Mouse (Mus musculus) retina, postnatal 1 day (tissue): ENCODE results near the gene Rwdd2a.
A peak's percentile ranks its signal among the peaks of the same experiment; 100 is the strongest.
"Not testable (repeated sequence)": the region's sequence is repeated elsewhere in the genome, so short reads cannot be mapped to it uniquely, and the experiment has no call there.

ENCODE experiments used
- DNase-seq: peaks from one replicate; pipeline ENCODE4 v3.0.0-alpha.2; 2012

The Rwdd2a gene

DNA sequence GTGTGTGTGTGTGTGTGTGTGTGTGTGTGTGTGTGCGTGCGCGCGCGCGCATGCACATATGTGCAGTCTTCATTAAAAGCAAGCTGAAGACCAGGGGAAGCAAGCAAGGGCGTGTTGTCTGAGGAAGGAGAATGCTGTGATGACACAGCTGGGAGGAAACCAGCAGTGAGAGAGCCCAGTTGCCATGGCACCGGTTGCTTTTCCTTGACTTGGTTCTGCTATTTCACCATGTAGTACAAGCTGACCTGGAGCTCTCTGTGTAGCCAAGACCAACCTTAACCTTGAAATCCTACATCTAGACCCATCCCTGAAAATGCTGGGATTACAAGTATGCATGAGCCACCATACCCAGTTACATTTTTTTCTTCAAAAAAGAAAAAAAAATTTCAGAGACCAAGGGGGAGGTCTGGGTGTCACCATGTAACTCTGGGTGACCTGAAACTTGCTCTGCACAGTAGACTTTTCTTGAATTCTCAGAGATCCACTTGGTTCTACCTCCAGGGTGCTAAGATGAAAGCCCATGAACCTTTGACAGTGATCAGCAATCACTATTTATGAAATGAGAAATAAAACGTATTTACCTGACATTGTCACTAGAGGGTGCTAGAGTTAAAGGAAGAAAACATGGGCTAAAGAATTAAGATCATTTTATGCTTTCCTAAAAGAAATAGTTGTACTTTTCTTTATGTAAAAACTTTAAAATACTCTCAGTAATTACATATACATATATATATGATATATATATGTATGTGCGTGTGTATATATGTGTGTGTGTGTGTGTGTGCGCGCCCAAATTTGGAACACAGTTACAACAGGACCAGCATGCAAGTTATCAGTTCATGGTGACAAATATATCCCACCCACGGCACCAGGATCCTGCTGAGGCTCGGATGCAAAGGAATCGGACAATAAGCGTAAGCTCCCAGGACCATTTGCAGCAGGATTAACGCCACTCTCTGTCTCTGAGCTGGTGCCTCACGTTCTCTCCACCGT is 21.2 kb downstream of the Rwdd2a start:
- peak; percentile 62 for DNase-seq

DNA sequence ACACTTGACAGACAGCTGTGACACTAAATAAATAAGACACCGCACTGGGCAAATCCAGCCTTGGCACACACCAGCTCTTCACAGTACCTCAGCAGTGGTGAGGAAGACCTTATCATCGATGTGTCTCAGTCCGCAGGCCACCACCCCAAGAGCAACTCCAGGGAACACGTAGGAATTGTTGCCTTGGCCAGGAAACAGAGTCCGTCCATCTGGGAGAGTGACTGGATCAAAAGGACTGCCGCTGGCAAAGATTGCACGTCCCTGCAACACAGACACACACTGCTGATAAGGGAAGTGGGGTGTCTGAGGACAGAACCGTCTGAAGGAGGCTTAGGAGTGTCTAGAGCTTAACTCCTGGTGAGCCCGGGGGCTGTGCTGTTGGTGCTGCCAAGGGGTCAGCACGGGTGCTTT is 22.6 kb downstream of the Rwdd2a start:
- DNase-seq, result peak; percentile 41

DNA sequence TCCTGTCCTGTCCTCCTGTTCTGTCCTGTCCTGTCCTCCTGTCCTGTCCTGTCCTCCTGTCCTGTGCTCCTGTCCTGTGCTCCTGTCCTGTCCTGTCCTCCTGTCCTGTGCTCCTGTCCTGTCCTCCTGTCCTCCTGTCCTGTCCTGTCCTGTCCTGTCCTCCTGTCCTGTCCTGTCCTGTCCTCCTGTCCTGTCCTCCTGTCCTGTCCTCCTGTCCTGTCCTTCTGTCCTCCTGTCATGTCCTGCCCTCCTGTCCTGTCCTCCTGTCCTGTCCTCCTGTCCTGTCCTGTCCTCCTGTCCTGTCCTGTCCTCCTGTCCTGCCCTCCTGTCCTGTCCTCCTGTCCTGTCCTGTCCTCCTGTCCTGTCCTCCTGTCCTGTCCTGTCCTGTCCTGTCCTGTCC is 25.2 kb downstream of the Rwdd2a start:
- DNase-seq, result not testable (repeated sequence)

DNA sequence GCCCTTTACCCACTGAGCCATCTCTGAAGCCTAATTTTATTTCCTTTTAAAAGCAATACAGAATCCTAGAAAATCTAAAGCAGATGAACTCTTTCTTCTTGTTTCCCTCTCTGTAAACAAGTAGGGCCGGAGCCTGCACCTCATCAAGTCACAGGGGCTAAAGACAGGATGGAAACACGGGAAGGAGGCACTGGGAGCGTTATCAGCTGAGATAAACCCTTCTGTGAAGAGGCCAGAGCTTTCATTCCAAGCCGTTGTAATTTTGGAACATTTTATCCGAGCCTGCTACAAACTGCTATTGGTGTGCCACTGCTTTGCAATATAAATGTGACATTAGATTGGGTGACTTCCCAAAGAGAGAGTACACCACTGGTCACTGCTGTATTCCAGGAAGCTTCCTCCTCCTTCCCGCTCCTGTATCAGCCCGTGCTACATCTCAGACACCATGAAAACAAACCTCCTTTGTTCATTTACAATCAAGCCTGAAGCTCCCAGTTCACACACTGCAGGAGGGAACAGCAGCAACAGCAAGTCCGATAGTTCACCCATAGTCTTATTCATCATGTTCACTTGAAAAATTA is 28.0 kb downstream of the Rwdd2a start:
- DNase-seq, result peak; percentile 32

DNA sequence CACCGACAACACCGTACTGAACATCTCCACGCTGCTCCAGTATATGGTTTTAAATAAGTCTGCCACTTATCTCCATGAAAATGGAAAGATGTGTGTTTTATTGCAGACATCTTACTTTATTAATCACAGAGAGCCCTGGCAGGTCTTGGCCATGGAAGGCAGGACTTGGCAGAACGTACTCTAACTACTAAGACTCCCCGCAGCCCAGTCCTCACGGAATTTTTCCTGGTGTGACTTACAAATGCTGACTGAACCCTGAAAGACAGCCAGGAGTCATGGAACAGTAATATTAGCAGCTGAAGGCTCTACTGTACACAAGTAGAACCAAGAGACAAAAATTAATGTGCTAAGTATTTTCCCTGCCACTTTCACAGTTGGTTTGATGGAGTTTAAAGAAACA is 34.0 kb downstream of the Rwdd2a start:
- no peak for DNase-seq

DNA sequence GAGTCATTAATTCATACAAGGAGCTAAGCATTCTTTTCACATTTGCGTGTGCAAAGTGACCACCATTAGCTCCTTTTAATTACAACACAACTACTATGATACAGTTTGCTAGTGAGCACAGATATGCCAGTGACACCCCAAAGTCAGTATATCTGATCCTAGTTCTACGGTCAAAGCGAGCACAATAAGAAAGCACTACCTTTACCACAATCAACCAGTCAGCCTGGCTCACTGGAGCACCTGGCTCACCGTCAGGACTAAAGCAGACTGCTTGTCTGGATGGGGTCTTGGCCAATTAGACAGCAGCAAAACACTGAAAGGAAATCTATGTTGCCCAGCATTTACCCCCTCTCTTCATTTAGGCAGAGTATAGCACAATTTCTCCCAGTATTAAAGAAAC is 40.3 kb downstream of the Rwdd2a start:
- DNase-seq, result no peak

DNA sequence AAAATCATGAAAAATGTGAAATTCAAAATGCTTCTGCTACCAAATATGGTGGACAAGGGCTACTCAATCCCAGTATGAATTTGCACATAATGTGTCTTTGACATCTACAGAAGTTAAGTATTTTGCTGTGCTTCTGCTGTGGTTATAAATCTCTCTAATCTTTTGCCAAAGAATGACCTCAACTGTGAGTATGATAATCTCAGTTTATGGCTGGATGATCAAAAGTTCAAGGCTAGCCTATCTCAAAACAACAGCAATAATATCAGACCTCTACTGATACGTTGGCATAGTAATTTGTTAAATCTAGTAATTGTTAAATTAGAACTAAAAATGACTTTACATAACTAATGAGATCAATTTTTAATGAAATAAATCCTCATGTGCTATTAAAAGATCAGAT is 44.0 kb downstream of the Rwdd2a start:
- no peak for DNase-seq

DNA sequence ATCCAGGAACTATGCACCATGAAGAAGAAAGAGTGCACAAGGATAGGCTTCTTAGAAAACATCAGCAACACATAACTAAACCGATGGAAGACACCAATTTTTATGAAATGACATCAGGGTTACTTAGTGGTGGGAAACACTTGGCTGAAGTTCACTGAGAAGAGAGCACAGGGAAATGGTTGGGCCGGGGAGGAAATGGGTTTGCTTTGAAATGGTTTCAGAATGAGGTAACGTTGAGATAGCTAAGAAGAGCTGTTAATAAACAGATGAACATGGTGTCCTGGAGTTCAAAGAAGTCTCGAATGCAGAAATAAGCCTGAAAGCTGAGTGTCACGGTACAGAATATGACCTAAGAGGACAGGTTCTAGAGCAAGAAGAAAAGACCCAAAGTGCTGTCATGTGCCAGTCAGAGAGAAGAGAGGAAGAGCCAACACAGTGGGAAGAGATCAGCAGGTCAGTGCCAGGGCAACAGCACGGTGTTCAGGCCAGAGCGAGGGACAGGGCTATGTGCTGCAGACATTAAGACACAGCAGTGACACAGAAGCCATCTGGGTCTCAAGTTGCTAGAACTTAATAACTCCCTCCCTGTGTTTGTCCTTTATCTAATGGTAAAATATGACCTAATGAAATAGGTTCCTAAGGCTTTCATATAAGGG is 46.2 kb downstream of the Rwdd2a start:
- no peak for DNase-seq

DNA sequence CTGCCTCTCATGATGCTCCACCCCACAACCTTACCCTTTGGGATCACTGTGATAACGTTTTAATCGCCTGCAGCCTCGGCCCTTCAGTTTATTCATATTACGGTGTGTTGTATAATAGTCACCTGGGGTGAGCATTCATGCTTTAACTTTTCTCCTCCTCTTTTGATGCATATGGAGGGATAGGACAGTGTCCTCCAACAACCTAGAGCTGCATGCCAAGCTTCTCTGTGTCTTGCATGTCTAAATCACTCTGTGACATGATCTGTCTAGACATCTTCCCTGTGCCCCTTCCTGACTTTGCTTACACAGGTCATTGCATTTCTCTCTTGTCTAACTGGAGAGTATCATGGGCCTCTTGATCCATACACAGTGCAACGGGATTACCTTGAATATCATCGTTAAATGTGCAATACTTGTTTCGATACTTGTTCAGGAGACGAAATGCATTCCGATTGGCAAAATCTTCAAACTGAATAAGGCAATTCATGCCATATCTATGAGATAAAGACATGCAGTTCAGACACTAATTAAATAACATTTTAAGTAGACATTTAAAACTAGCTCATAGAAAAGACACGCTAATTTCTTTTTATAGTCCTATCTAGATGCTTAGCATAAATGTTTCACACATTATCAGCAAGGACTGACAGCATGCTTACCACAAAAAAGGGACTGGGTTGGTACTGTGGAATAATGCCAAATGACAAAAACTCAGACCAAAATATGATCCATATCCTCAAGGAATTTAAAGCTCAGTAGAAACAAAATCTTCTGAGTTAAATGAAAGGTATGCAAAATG is 47.7 kb downstream of the Rwdd2a start:
- DNase-seq, result peak; percentile 46

DNA sequence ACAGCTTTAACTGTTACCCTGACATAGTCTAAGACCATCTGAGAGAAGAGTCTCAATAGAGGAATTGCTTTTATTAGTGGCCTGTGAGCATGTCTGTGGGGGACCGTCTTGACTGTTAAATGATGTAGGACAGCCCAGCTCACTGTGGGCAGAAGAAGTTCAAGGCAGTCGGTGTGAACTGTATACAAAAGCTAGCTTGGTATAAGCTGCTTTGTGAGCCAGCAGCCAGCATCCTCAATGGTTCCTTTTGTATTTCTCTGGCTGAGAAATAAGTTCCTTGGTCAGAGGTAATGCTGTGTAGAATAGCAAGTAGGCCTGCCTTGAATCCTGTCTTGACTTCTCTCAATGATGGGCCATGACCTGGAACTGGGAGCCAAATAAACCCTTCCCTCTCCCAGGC is 50.3 kb downstream of the Rwdd2a start:
- DNase-seq, result no peak

DNA sequence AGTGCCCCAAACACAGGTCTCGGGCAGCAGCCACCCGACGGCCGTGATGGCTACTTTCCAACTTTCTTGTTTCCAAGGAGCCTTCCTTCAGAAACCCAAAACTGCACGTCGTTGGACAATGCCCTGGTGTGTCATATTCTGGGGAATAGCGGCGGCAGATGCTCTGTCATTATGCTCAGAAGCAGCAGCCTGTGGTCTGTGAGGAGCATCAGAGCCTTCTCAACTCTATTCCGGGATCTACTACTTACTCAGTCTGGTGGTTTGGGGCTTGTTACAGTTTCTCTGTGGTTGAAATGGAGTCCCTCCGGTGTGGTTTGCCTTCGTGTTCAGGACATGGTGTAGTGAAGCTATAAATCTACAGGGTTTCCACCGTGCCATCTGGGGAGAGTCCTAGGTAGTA is 52.2 kb downstream of the Rwdd2a start:
- no peak for DNase-seq
